Mouse (Mus musculus): ENCODE data around the gene Olfr889. TPM values are rescaled to one million over a fixed set of nuclear protein-coding genes. Genes with fewer than 3 reads are reported as not detected.
"Not testable (repeated sequence)": the region's sequence is repeated elsewhere in the genome, so short reads cannot be mapped to it uniquely, and the experiment has no call there.

Gene Olfr889
- 0.05 and 0.08 TPM in 2 replicates for polyA plus RNA-seq (2015; fragmentation: Nextera tagmentation; extraction: Ambion mirVana)

- no peak for ATAC-seq (replicated peaks)
- Histone ChIP-seq H3K4me3 (no peak within 1 kb of the TSS), H3K27me3 (replicated peaks) (no peaks in the 10 kb centered on the region), H3K27ac (no peak within 1 kb of the TSS), H3K9me3 (no peaks in the 10 kb centered on the region), H3K36me3 (replicated peaks) (no peaks in the 10 kb centered on the region), H3K4me1 (no peaks in the 10 kb centered on the region), H3K9ac (no peak within 1 kb of the TSS), H3K4me2 (no peak within 1 kb of the TSS)
Observed at GRCm38 (mm10) chr9:38114898-38115297, at the start of gene Olfr889. Gene Olfr889 (plus strand): TSS chr9:38115198.

- no peak within 1 kb of the TSS for H3K27ac ChIP-seq
- ATAC-seq (replicated peaks) = no peak
- no peaks in the 10 kb centered on the region for H3K4me1 ChIP-seq
- no peak within 1 kb of the TSS for H3K9ac ChIP-seq
- H3K27me3 ChIP-seq (replicated peaks) = no peaks in the 10 kb centered on the region
- no peak within 1 kb of the TSS for H3K4me2 ChIP-seq
- H3K9me3 ChIP-seq = no peaks in the 10 kb centered on the region
- 96% methylated on average over 1 of the region's 1 CpGs for WGBS
- H3K4me3 ChIP-seq = no peak within 1 kb of the TSS
- H3K36me3 ChIP-seq (replicated peaks) = no peaks in the 10 kb centered on the region
Observed at GRCm38 (mm10) chr9:38083772-38084171, 31.2 kb upstream of the Olfr889 start, which contains the start of gene Olfr887. Gene Olfr887 (plus strand): TSS chr9:38084072.

- Histone ChIP-seq H3K9me3 (no peaks in the 10 kb centered on the region), H3K4me1 (no peaks in the 10 kb centered on the region)
Observed at GRCm38 (mm10) chr9:38107828-38108227, 7.2 kb upstream of the Olfr889 start, which contains the start of gene Olfr888. Gene Olfr888 (plus strand): TSS chr9:38108128.

GRCm38 (mm10) chr9:38142217-38142616 lies 27.2 kb downstream of the Olfr889 start, which contains the start of gene Olfr890:
Gene Olfr890 (plus strand): TSS chr9:38142517.
- no peaks in the 10 kb centered on the region for H3K27me3 ChIP-seq (replicated peaks)
- no peak within 1 kb of the TSS for H3K4me2 ChIP-seq
- no peak within 1 kb of the TSS for H3K27ac ChIP-seq
- H3K9ac ChIP-seq = no peak within 1 kb of the TSS
- no peak within 1 kb of the TSS for H3K4me3 ChIP-seq
- no peaks in the 10 kb centered on the region for H3K9me3 ChIP-seq
- ATAC-seq (replicated peaks) = no peak
- H3K4me1 ChIP-seq = no peaks in the 10 kb centered on the region
- no peaks in the 10 kb centered on the region for H3K36me3 ChIP-seq (replicated peaks)

More at GRCm38 (mm10) chr9:38107828-38108227, 7.2 kb upstream of the Olfr889 start, which contains the start of gene Olfr888:
- no peaks in the 10 kb centered on the region for H3K27me3 ChIP-seq (replicated peaks)
- H3K9ac ChIP-seq = no peak within 1 kb of the TSS
- no peaks in the 10 kb centered on the region for H3K36me3 ChIP-seq (replicated peaks)
- H3K27ac ChIP-seq = no peak within 1 kb of the TSS
- no peak within 1 kb of the TSS for H3K4me3 ChIP-seq
- no peak for ATAC-seq (replicated peaks)
- no peak within 1 kb of the TSS for H3K4me2 ChIP-seq
- 81% methylated on average over 1 of the region's 1 CpGs for whole genome bisulfite sequencing

GRCm38 (mm10) chr9:38168341-38168740 lies 53.3 kb downstream of the Olfr889 start:
- not testable (repeated sequence) for H3K4me3 ChIP-seq; H3K36me3 ChIP-seq (replicated peaks); H3K27me3 ChIP-seq (replicated peaks); H3K27ac ChIP-seq; H3K9ac ChIP-seq; H3K4me2 ChIP-seq; ATAC-seq (replicated peaks); H3K9me3 ChIP-seq; H3K4me1 ChIP-seq
- 46% methylated on average over 2 of the region's 2 CpGs for WGBS

Other genes starting within 250 kb of the Olfr889 start
- not detected in 2 replicates for gene Olfr145, start 218.5 kb upstream of the Olfr889 start, polyA plus RNA-seq (2015; fragmentation: Nextera tagmentation; extraction: Ambion mirVana)
- not detected in 2 replicates for gene Olfr878, start 197.4 kb upstream of the Olfr889 start, polyA plus RNA-seq (2015; fragmentation: Nextera tagmentation; extraction: Ambion mirVana)
- gene Olfr881, start 123.4 kb upstream of the Olfr889 start, polyA plus RNA-seq (2015; fragmentation: Nextera tagmentation; extraction: Ambion mirVana) = not detected in 2 replicates
- gene Olfr883, start 89.4 kb upstream of the Olfr889 start, polyA plus RNA-seq (2015; fragmentation: Nextera tagmentation; extraction: Ambion mirVana) = not detected in 2 replicates
- not detected in 2 replicates for gene Olfr884, start 68.6 kb upstream of the Olfr889 start, polyA plus RNA-seq (2015; fragmentation: Nextera tagmentation; extraction: Ambion mirVana)
- not detected in 2 replicates for gene Olfr885, start 53.9 kb upstream of the Olfr889 start, polyA plus RNA-seq (2015; fragmentation: Nextera tagmentation; extraction: Ambion mirVana)
- gene Olfr887, start 31.1 kb upstream of the Olfr889 start, polyA plus RNA-seq (2015; fragmentation: Nextera tagmentation; extraction: Ambion mirVana) = not detected in 2 replicates
- gene Olfr888, start 7.1 kb upstream of the Olfr889 start, polyA plus RNA-seq (2015; fragmentation: Nextera tagmentation; extraction: Ambion mirVana) = not detected in 2 replicates
- gene Olfr890, start 27.3 kb downstream of the Olfr889 start, polyA plus RNA-seq (2015; fragmentation: Nextera tagmentation; extraction: Ambion mirVana) = not detected in 2 replicates
- gene Olfr891, start 65.6 kb downstream of the Olfr889 start, polyA plus RNA-seq (2015; fragmentation: Nextera tagmentation; extraction: Ambion mirVana) = not detected in 2 replicates
- gene Olfr893, start 93.2 kb downstream of the Olfr889 start, polyA plus RNA-seq (2015; fragmentation: Nextera tagmentation; extraction: Ambion mirVana) = not detected in 2 replicates
- gene Olfr894, start 102.9 kb downstream of the Olfr889 start, polyA plus RNA-seq (2015; fragmentation: Nextera tagmentation; extraction: Ambion mirVana) = not detected in 2 replicates
- gene Olfr143, start 137.6 kb downstream of the Olfr889 start, polyA plus RNA-seq (2015; fragmentation: Nextera tagmentation; extraction: Ambion mirVana) = not detected in 2 replicates
- not detected in 2 replicates for gene Olfr895, start 152.7 kb downstream of the Olfr889 start, polyA plus RNA-seq (2015; fragmentation: Nextera tagmentation; extraction: Ambion mirVana)
- gene Olfr896-ps1, start 175.9 kb downstream of the Olfr889 start, polyA plus RNA-seq (2015; fragmentation: Nextera tagmentation; extraction: Ambion mirVana) = not detected in 2 replicates
- gene Olfr25, start 213.9 kb downstream of the Olfr889 start, polyA plus RNA-seq (2015; fragmentation: Nextera tagmentation; extraction: Ambion mirVana) = not detected in 2 replicates
- gene Olfr898, start 233.2 kb downstream of the Olfr889 start, polyA plus RNA-seq (2015; fragmentation: Nextera tagmentation; extraction: Ambion mirVana) = not detected in 2 replicates

All from midbrain, embryonic 15.5 days (tissue).